Mouse (Mus musculus) kidney, embryonic 16.5 days (tissue): ENCODE results near the gene Maml2. TPM values are rescaled to one million over a fixed set of nuclear protein-coding genes. Genes with fewer than 3 reads are reported as not detected.

Experiments
- ATAC-seq: fragments of 200-750 bp; cut with Nextera tagmentation; 2 replicates; pipeline ENCODE4 v1.8.0; 2017; ENCODE audit warnings: moderate TSS enrichment; ENCODE audit not compliant: low FRiP score, low TSS enrichment
- H3K27ac ChIP-seq: fragments of 300-500 bp; sonication (generic); 2 replicates; pipeline ENCODE4 v1.5.1; 2014; ENCODE audit warnings: low read length
- H3K27me3 ChIP-seq: fragments of 300-500 bp; sonication (generic); 2 replicates; pipeline ENCODE4 v1.6.1; 2014; ENCODE audit warnings: low read length, control low read depth, mixed read lengths; ENCODE audit not compliant: insufficient read depth
- H3K36me3 ChIP-seq: fragments of 300-500 bp; sonication (generic); 2 replicates; pipeline ENCODE4 v1.6.1; 2014; ENCODE audit warnings: low read length, control low read depth, mixed read lengths; ENCODE audit not compliant: insufficient read depth
- H3K4me1 ChIP-seq: fragments of 300-500 bp; sonication (generic); 2 replicates; pipeline ENCODE4 v1.6.1; 2014; ENCODE audit warnings: low read length, control low read depth, mixed read lengths; ENCODE audit not compliant: insufficient read depth
- H3K4me2 ChIP-seq: fragments of 300-500 bp; sonication (generic); replicated peaks from 2 replicates; pipeline ENCODE4 v1.6.1; 2014; ENCODE audit warnings: low read depth, low read length
- H3K4me3 ChIP-seq: fragments of 300-500 bp; sonication (generic); 2 replicates; pipeline ENCODE4 v1.5.1; 2014; ENCODE audit warnings: mild to moderate bottlenecking, low read length
- H3K9ac ChIP-seq: fragments of 300-500 bp; sonication (generic); replicated peaks from 2 replicates; pipeline ENCODE4 v1.6.1; 2014; ENCODE audit warnings: low read length
- H3K9me3 ChIP-seq: fragments of 300-500 bp; sonication (generic); 2 replicates; pipeline ENCODE4 v1.6.1; 2016; ENCODE audit warnings: low read length, control low read depth
- WGBS: fragments of 180-500 bp; shearing (Covaris S2); extraction: QIAGEN DNeasy Blood & Tissue Kit; methylation state at CpG from one replicate; pipeline ENCODE4 v1.1.7; 2014; 5-methylcytosine and 5-hydroxymethylcytosine counted together
- polyA plus RNA-seq: library from polyadenylated mRNA; unstranded; fragments of >200 nt; fragmentation: Nextera tagmentation; extraction: Ambion mirVana; gene quantifications from 2 replicates; pipeline ENCODE4 v1.2.1, GENCODE M21; 2015

The Maml2 gene
- polyA plus RNA-seq, 1 experiment from 2014 or later: 10.0 TPM

DNA sequence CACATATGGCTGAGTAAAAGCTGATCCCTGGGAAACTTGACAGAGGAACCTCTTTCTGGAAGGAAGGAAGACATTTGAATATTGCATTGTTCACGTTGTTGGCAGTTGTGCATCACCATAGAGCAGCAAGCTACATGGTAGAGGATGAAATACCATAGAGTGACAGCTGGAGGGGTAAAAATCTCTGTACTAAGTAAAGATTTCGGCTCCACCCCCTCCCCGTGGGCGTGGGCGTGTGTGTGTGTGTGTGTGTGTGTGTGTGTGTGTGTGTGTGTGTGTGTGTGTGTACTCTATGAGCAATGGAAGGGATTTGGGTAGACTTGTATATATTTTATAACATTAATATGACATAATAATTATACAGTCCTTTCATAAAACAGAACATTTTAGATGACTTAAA lies 324.7 kb downstream of the Maml2 start:
- 0 out of 2 replicates have a peak, but pooled peaks cover 5% of the 10 kb centered on the region for H3K36me3 ChIP-seq
- H3K27me3 ChIP-seq: no peaks in the 10 kb centered on the region
- no peak overlapping the region for H3K4me3 ChIP-seq
- WGBS: 78% methylated on average over 5 of the region's 5 CpGs
- no peak overlapping the region for H3K4me2 ChIP-seq
- H3K4me1 ChIP-seq: no peaks in the 10 kb centered on the region
- H3K9me3 ChIP-seq: 0 out of 2 replicates have a peak, but pooled peaks cover 4% of the 10 kb centered on the region
- no peak overlapping the region for H3K9ac ChIP-seq
- H3K27ac ChIP-seq: no peak overlapping the region
- ATAC-seq: no peak

DNA sequence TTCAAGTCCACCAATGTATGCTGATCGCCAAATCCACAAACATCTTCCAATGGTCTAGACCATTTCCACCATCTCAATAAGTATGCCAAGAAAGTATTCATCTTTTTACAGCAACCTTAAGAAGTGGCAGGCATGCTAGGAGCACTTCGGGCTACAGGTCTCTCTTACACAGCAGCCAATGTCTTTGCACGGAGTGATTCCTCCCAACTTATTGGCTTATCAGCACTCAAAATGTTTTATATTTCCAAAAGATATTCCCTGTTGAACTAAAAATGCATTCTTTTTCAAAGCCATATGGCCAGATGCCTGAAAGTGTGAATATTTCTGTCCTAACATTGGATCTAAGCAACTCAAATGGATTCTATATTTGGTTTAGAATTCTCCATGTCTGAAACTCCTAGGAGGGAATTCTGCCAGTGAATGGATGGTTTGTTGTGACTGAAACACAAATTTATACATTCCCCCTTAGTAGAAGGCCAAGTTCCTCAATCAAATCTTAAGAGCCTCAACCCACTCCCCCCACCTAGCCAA lies 326.2 kb downstream of the Maml2 start:
- Histone ChIP-seq H3K9ac (no peak overlapping the region), H3K27ac (no peak overlapping the region), H3K27me3 (no peaks in the 10 kb centered on the region), H3K4me2 (no peak overlapping the region), H3K36me3 (0 out of 2 replicates have a peak, but pooled peaks cover 5% of the 10 kb centered on the region), H3K4me3 (no peak overlapping the region), H3K9me3 (0 out of 2 replicates have a peak, but pooled peaks cover 4% of the 10 kb centered on the region), H3K4me1 (no peaks in the 10 kb centered on the region)
- ATAC-seq: no peak
- 94% methylated on average over 3 of the region's 3 CpGs for WGBS

DNA sequence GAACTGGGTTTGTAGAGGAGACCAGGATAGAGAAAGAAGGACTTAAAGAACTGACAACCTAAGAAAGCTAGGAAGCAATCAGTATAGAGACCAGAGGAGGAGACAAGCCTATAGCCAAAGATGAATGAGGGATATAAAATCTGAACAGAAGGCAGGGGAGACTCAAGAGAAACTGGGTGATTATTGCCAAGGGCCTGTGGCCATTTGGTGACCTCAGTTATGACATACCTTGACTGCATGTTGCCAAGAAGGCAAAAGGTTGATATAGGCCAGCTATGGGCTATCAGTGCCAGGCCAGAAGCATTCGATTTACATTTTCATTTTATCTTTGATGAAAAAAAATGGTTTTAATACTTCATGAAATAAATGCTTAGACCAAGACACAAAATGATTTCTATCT lies 327.0 kb downstream of the Maml2 start:
- no peak overlapping the region for H3K9ac ChIP-seq
- no peak for ATAC-seq
- no peak overlapping the region for H3K4me2 ChIP-seq
- no peaks in the 10 kb centered on the region for H3K9me3 ChIP-seq
- H3K4me3 ChIP-seq: no peak overlapping the region
- 0 out of 2 replicates have a peak, but pooled peaks cover 5% of the 10 kb centered on the region for H3K36me3 ChIP-seq
- H3K4me1 ChIP-seq: no peaks in the 10 kb centered on the region
- WGBS: 96% methylated on average over 1 of the region's 1 CpGs
- no peak overlapping the region for H3K27ac ChIP-seq
- H3K27me3 ChIP-seq: no peaks in the 10 kb centered on the region

DNA sequence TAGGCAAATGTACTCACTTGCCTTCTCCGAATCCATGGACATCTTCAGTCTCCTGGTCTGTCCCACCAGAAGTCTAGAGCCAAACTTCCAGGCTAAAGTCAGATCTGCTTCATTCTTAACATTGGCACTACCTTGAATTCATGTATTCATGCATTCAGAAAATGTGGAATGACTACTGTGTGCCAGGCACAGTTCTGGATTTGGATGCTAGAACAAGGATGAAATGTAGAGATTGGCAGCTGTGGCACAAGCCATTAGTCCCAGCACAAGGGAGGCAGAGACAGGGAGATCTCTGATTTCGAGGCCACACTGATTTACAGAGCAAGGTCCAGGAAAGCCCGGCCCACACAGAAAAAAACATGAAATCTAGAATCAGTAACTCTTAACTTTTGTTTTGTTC lies 327.5 kb downstream of the Maml2 start:
- no peaks in the 10 kb centered on the region for H3K27me3 ChIP-seq
- H3K4me1 ChIP-seq: no peaks in the 10 kb centered on the region
- no peak overlapping the region for H3K9ac ChIP-seq
- no peaks in the 10 kb centered on the region for H3K9me3 ChIP-seq
- ATAC-seq: no peak
- H3K36me3 ChIP-seq: 0 out of 2 replicates have a peak, but pooled peaks cover 5% of the 10 kb centered on the region
- H3K4me3 ChIP-seq: no peak overlapping the region
- 91% methylated on average over 3 of the region's 3 CpGs for WGBS
- no peak overlapping the region for H3K27ac ChIP-seq
- no peak overlapping the region for H3K4me2 ChIP-seq

DNA sequence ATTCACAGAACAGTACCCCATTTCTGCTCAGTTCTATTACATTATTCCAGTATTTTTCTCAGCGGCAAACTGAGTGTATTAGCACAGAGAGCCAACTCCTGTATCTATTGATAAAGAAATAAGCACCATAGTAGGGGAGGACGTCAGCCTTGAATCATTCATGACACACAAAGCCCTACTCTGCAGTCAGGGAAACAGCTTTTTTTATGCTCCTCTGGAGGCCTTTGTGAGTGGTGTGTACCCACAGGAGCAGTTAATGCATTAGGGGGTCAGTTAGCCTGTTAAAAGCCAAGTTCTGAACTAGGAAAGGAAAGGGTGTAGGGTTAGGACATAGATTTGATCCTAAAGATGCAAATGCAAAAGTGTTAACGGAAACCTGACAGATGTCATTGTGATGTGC lies 328.7 kb downstream of the Maml2 start:
- Histone ChIP-seq H3K27me3 (no peaks in the 10 kb centered on the region), H3K9ac (no peak overlapping the region), H3K36me3 (0 out of 2 replicates have a peak, but pooled peaks cover 2% of the 10 kb centered on the region), H3K4me3 (no peak overlapping the region), H3K4me1 (no peaks in the 10 kb centered on the region), H3K9me3 (no peaks in the 10 kb centered on the region), H3K4me2 (no peak overlapping the region), H3K27ac (no peak overlapping the region)
- ATAC-seq: no peak
- 87% methylated on average over 3 of the region's 3 CpGs for WGBS

DNA sequence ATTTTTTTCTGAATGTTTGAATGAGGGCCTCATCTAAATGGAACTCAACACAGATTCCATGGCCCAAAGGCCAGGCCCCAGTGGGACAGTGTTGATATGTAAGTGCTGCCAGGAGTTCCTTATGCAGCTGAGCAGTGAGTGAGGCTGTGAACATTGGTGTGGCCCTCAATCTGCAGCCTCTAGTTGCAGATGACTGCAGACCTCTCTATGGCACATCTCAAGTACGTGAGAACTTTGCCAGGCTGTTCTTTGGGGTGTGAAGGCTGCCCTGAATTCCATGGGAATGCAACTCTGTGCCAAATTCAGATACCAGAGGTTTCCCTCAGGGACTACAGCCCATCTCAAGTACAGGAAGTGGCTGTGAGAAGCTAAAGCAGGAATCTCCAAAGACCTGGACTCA lies 335.6 kb downstream of the Maml2 start:
- ATAC-seq: peak; percentile 69; the same call in 1 of the 2 replicates
- no peaks in the 10 kb centered on the region for H3K27me3 ChIP-seq
- H3K27ac ChIP-seq: peak overlapping the region; percentile 70; the same call in 1 of the 2 replicates
- H3K9ac ChIP-seq: no peak overlapping the region
- no peaks in the 10 kb centered on the region for H3K9me3 ChIP-seq
- no peak overlapping the region for H3K4me2 ChIP-seq
- WGBS: 47% methylated on average over 1 of the region's 1 CpGs
- peaks cover 20% of the 10 kb centered on the region for H3K4me1 ChIP-seq
- no peak overlapping the region for H3K4me3 ChIP-seq
- H3K36me3 ChIP-seq: no peaks in the 10 kb centered on the region

DNA sequence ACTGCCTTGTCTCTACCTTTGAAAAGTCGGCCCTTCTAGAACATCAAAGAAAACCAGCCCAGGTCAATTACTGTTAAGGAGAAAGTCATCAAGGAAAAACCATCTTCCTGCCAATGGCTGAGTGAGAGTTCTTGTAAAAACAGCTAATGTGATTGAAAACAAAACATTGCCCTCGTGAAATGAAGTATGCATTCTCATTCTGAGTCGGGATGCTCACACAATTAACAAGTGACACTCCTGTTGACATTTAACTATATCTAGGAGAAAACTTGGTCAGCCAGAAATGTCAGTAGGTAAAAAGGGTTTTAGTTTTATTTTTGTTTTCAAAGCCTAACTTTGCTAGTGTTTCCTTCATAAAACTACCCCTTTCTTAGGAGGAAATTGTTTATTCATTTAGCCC lies 341.9 kb downstream of the Maml2 start:
- no peak overlapping the region for H3K9ac ChIP-seq
- H3K27ac ChIP-seq: no peak overlapping the region
- 22% methylated on average over 3 of the region's 3 CpGs for WGBS
- H3K4me3 ChIP-seq: no peak overlapping the region
- no peak overlapping the region for H3K4me2 ChIP-seq
- H3K9me3 ChIP-seq: no peaks in the 10 kb centered on the region
- ATAC-seq: no peak
- no peaks in the 10 kb centered on the region for H3K36me3 ChIP-seq
- peaks cover under 1% of the 10 kb centered on the region; the same call in 1 of the 2 replicates for H3K4me1 ChIP-seq
- no peaks in the 10 kb centered on the region for H3K27me3 ChIP-seq

DNA sequence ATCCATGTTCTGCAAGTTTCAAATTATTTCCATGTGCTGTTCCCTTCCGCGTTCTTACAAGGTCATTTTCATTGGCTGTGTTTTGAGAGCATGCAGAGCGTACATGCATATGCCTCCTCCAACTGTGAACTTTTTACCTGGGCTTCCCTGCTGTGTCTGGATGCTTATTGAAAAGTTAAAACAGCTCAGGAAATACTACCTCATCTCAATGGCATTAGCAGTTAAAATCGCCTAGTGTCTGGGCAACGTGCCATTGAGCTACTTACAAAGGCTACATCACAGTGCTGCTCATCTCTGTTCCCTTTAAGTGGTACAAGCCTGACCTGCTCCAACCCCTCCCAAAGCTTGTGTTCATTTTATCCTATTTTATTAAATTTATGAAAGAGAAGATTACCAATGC lies 347.4 kb downstream of the Maml2 start:
- Histone ChIP-seq H3K27me3 (no peaks in the 10 kb centered on the region), H3K4me3 (no peak overlapping the region), H3K4me2 (no peak overlapping the region), H3K9ac (no peak overlapping the region), H3K9me3 (no peaks in the 10 kb centered on the region), H3K4me1 (peaks cover 3% of the 10 kb centered on the region; the same call in 1 of the 2 replicates), H3K27ac (no peak overlapping the region), H3K36me3 (no peaks in the 10 kb centered on the region)
- no peak for ATAC-seq
- 66% methylated on average over 5 of the region's 5 CpGs for WGBS

DNA sequence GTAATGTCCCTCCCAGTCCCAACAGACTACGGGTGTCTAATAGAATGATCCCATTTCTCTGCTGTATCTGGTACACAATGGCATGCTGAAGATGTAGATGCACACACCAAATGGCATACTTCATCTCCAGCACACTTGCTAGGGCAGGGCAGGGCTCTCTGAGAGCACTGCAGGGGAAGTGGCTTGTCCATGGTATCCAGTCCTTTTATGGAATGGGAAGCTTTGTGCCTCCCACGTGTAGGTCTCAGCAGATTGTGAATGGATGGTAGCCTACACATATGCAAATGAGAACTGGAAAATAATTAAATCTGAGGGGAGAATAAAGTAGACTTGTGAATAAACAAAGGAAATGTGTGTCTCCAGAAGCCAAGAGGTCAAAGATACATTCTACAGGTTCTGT lies 353.3 kb downstream of the Maml2 start:
- no peak for ATAC-seq
- Histone ChIP-seq H3K27me3 (no peaks in the 10 kb centered on the region), H3K4me1 (peaks cover 12% of the 10 kb centered on the region), H3K4me3 (no peak overlapping the region), H3K4me2 (no peak overlapping the region), H3K9me3 (no peaks in the 10 kb centered on the region), H3K27ac (no peak overlapping the region), H3K9ac (no peak overlapping the region), H3K36me3 (no peaks in the 10 kb centered on the region)
- WGBS: 84% methylated on average over 2 of the region's 2 CpGs

DNA sequence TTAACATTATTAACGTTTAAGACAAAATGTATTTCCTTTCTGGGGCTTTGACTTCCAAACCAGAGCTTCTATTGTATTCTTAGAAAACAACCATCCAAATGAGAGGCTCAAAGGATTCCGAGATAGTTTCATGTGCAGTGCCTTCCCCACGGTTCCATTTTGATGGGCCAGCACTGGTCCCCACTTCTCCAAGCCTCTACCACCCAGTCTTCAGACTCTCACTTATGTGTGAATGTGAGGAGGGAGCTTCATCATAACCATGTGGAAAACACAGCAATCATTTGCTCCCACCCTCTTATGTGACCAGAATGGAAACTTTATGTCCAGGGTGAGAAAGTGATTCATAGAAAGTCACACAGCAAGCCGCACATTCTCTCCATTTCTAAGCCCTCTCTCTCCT lies 354.1 kb downstream of the Maml2 start:
- Histone ChIP-seq H3K27me3 (no peaks in the 10 kb centered on the region), H3K4me3 (no peak overlapping the region), H3K27ac (no peak overlapping the region), H3K4me2 (no peak overlapping the region), H3K36me3 (no peaks in the 10 kb centered on the region), H3K9me3 (no peaks in the 10 kb centered on the region), H3K9ac (no peak overlapping the region), H3K4me1 (peaks cover 12% of the 10 kb centered on the region)
- WGBS: 78% methylated on average over 4 of the region's 4 CpGs
- no peak for ATAC-seq
